Mouse (Mus musculus): ENCODE measurements around the gene Tgfa.

DNA sequence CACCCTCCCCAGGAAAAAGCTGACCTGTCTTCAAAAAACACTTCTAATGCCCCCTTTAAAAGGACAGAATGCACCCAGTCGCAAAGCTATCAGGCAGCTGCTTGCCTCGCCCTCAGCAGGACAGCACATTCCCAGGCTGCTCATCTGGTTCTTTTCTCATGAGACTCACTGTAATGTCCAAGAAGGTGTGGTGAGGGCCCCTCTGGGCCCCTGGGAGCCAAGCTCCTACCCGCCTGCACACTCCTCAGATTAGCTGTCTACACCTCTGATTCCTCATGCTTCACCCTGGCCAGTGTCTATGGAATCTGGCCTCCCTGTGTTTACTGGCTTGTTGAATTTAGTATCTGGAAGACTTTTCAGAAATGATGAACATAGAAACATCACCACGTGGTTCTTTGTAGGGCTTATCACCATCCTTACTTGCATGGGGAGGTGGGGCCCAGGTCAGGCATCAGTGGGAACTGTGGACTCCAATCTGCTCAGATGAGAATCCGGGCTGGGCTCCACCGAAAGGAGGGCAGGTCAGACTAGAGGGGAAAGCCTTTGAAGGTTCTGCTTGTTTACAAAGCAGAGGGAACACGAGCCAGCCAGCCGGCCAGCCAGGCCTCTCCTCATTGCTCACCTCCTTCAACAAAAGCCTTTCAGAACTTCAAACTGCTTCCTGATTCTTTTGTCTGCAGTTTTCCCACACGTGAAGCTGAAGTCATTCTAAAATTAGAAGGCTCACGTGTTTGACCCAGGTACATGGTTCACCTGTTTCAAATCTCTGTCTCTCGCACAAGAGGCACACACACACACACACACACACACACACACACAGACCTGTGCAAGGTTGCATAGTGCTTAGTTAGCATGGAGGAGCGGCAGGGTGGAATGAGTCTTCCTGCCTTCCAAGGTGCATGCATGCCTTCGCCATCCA is 38.7 kb downstream of the Tgfa start:
- TF ChIP-seq CTCF (IDR thresholded peaks at IDR 0.05; ENCODE audit: extremely low read depth, insufficient read depth, low read length) (no peak), POLR2A (IDR thresholded peaks at IDR 0.05; ENCODE audit: extremely low read depth, insufficient read depth, low read length) (no peak)
